Mouse (Mus musculus): ENCODE measurements around the gene Nr2f2. TPM values are rescaled to one million over a fixed set of nuclear protein-coding genes. Genes with fewer than 3 reads are reported as not detected.

Nr2f2 gene
- polyA plus RNA-seq (2014; fragmentation: Nextera tagmentation; extraction: Ambion mirVana): 88.5 and 95.9 TPM in 2 replicates

- Histone ChIP-seq H3K36me3 (ENCODE audit: control insufficient read depth, insufficient read depth, low read length) (no peaks in the 10 kb centered on the region), H3K27ac (ENCODE audit: low read depth, low read length) (peak within 1 kb of the TSS; percentile 86), H3K9me3 (ENCODE audit: control insufficient read depth, low read length) (no peaks in the 10 kb centered on the region), H3K27me3 (ENCODE audit: control insufficient read depth, insufficient read depth, low read length) (peaks cover 18% of the 10 kb centered on the region), H3K9ac (ENCODE audit: low read length) (peak within 1 kb of the TSS; percentile 74), H3K4me3 (ENCODE audit: low read depth, low read length) (peak within 1 kb of the TSS; percentile 56), H3K4me2 (ENCODE audit: low read depth) (peak within 1 kb of the TSS; percentile 56), H3K4me1 (ENCODE audit: control insufficient read depth, insufficient read depth, low read length) (peaks cover 20% of the 10 kb centered on the region)
- no peak for ATAC-seq (ENCODE audit: insufficient read depth, low FRiP score, low TSS enrichment)
- WGBS: under 1% methylated on average over 16 of the region's 16 CpGs
- peak; percentile 28 for DNase-seq (ENCODE audit: low spot score)
Observed at GRCm38 (mm10) chr7:70365941-70366807, at the start of gene Nr2f2. Gene Nr2f2 (minus strand): TSS chr7:70366735.

- Histone ChIP-seq H3K27me3 (ENCODE audit: control insufficient read depth, insufficient read depth, low read length) (no peaks in the 10 kb centered on the region), H3K4me2 (ENCODE audit: low read depth) (no peak overlapping the region), H3K9ac (ENCODE audit: low read length) (no peak overlapping the region), H3K4me3 (ENCODE audit: low read depth, low read length) (no peak overlapping the region), H3K36me3 (ENCODE audit: control insufficient read depth, insufficient read depth, low read length) (no peaks in the 10 kb centered on the region), H3K4me1 (ENCODE audit: control insufficient read depth, insufficient read depth, low read length) (no peaks in the 10 kb centered on the region), H3K27ac (ENCODE audit: low read depth, low read length) (no peak overlapping the region), H3K9me3 (ENCODE audit: control insufficient read depth, low read length) (no peaks in the 10 kb centered on the region)
- ATAC-seq (ENCODE audit: insufficient read depth, low FRiP score, low TSS enrichment): no peak
- WGBS: 95% methylated on average over 4 of the region's 4 CpGs
- no peak for DNase-seq (ENCODE audit: low spot score)
Observed at GRCm38 (mm10) chr7:70414461-70414860, 47.9 kb upstream of the Nr2f2 start.

- 86% methylated on average over 4 of the region's 4 CpGs for WGBS
- no peak overlapping the region for H3K9ac ChIP-seq (ENCODE audit: low read length)
- no peak overlapping the region for H3K4me3 ChIP-seq (ENCODE audit: low read depth, low read length)
- no peak overlapping the region for H3K27ac ChIP-seq (ENCODE audit: low read depth, low read length)
- DNase-seq (ENCODE audit: low spot score) (no peak), ATAC-seq (ENCODE audit: insufficient read depth, low FRiP score, low TSS enrichment) (no peak)
- no peaks in the 10 kb centered on the region for H3K36me3 ChIP-seq (ENCODE audit: control insufficient read depth, insufficient read depth, low read length)
- no peaks in the 10 kb centered on the region for H3K9me3 ChIP-seq (ENCODE audit: control insufficient read depth, low read length)
- H3K27me3 ChIP-seq (ENCODE audit: control insufficient read depth, insufficient read depth, low read length): no peaks in the 10 kb centered on the region
- H3K4me1 ChIP-seq (ENCODE audit: control insufficient read depth, insufficient read depth, low read length): no peaks in the 10 kb centered on the region
- no peak overlapping the region for H3K4me2 ChIP-seq (ENCODE audit: low read depth)
Observed at GRCm38 (mm10) chr7:70413646-70414045, 47.1 kb upstream of the Nr2f2 start.

- H3K4me3 ChIP-seq (ENCODE audit: low read depth, low read length): no peak overlapping the region
- WGBS: 97% methylated on average over 7 of the region's 7 CpGs
- H3K4me2 ChIP-seq (ENCODE audit: low read depth): no peak overlapping the region
- ATAC-seq (ENCODE audit: insufficient read depth, low FRiP score, low TSS enrichment) (no peak), DNase-seq (ENCODE audit: low spot score) (no peak)
- H3K27me3 ChIP-seq (ENCODE audit: control insufficient read depth, insufficient read depth, low read length): no peaks in the 10 kb centered on the region
- H3K9ac ChIP-seq (ENCODE audit: low read length): no peak overlapping the region
- no peaks in the 10 kb centered on the region for H3K4me1 ChIP-seq (ENCODE audit: control insufficient read depth, insufficient read depth, low read length)
- H3K27ac ChIP-seq (ENCODE audit: low read depth, low read length): no peak overlapping the region
- no peaks in the 10 kb centered on the region for H3K9me3 ChIP-seq (ENCODE audit: control insufficient read depth, low read length)
- H3K36me3 ChIP-seq (ENCODE audit: control insufficient read depth, insufficient read depth, low read length): no peaks in the 10 kb centered on the region
Observed at GRCm38 (mm10) chr7:70412900-70413299, 46.4 kb upstream of the Nr2f2 start.

- no peak overlapping the region for H3K27ac ChIP-seq (ENCODE audit: low read depth, low read length)
- 83% methylated on average over 3 of the region's 3 CpGs for WGBS
- no peaks in the 10 kb centered on the region for H3K9me3 ChIP-seq (ENCODE audit: control insufficient read depth, low read length)
- no peak overlapping the region for H3K4me3 ChIP-seq (ENCODE audit: low read depth, low read length)
- DNase-seq (ENCODE audit: low spot score) (no peak), ATAC-seq (ENCODE audit: insufficient read depth, low FRiP score, low TSS enrichment) (no peak)
- H3K27me3 ChIP-seq (ENCODE audit: control insufficient read depth, insufficient read depth, low read length): no peaks in the 10 kb centered on the region
- H3K4me1 ChIP-seq (ENCODE audit: control insufficient read depth, insufficient read depth, low read length): no peaks in the 10 kb centered on the region
- no peak overlapping the region for H3K4me2 ChIP-seq (ENCODE audit: low read depth)
- no peak overlapping the region for H3K9ac ChIP-seq (ENCODE audit: low read length)
- H3K36me3 ChIP-seq (ENCODE audit: control insufficient read depth, insufficient read depth, low read length): no peaks in the 10 kb centered on the region
Observed at GRCm38 (mm10) chr7:70410350-70410749, 43.8 kb upstream of the Nr2f2 start.

GRCm38 (mm10) chr7:70409890-70410289 lies 43.4 kb upstream of the Nr2f2 start:
- Histone ChIP-seq H3K4me3 (ENCODE audit: low read depth, low read length) (no peak overlapping the region), H3K4me1 (ENCODE audit: control insufficient read depth, insufficient read depth, low read length) (no peaks in the 10 kb centered on the region), H3K36me3 (ENCODE audit: control insufficient read depth, insufficient read depth, low read length) (no peaks in the 10 kb centered on the region), H3K9ac (ENCODE audit: low read length) (no peak overlapping the region), H3K27ac (ENCODE audit: low read depth, low read length) (no peak overlapping the region), H3K27me3 (ENCODE audit: control insufficient read depth, insufficient read depth, low read length) (no peaks in the 10 kb centered on the region), H3K9me3 (ENCODE audit: control insufficient read depth, low read length) (no peaks in the 10 kb centered on the region), H3K4me2 (ENCODE audit: low read depth) (no peak overlapping the region)
- 86% methylated on average over 11 of the region's 11 CpGs for WGBS
- ATAC-seq (ENCODE audit: insufficient read depth, low FRiP score, low TSS enrichment) (no peak), DNase-seq (ENCODE audit: low spot score) (no peak)

- no peaks in the 10 kb centered on the region for H3K27me3 ChIP-seq (ENCODE audit: control insufficient read depth, insufficient read depth, low read length)
- no peak overlapping the region for H3K9ac ChIP-seq (ENCODE audit: low read length)
- no peak overlapping the region for H3K27ac ChIP-seq (ENCODE audit: low read depth, low read length)
- H3K36me3 ChIP-seq (ENCODE audit: control insufficient read depth, insufficient read depth, low read length): no peaks in the 10 kb centered on the region
- no peaks in the 10 kb centered on the region for H3K9me3 ChIP-seq (ENCODE audit: control insufficient read depth, low read length)
- ATAC-seq (ENCODE audit: insufficient read depth, low FRiP score, low TSS enrichment) (no peak), DNase-seq (ENCODE audit: low spot score) (no peak)
- H3K4me3 ChIP-seq (ENCODE audit: low read depth, low read length): no peak overlapping the region
- no peaks in the 10 kb centered on the region for H3K4me1 ChIP-seq (ENCODE audit: control insufficient read depth, insufficient read depth, low read length)
- WGBS: 80% methylated on average over 3 of the region's 3 CpGs
- no peak overlapping the region for H3K4me2 ChIP-seq (ENCODE audit: low read depth)
Observed at GRCm38 (mm10) chr7:70408814-70409213, 42.3 kb upstream of the Nr2f2 start.

- Histone ChIP-seq H3K4me2 (ENCODE audit: low read depth) (no peak overlapping the region), H3K4me3 (ENCODE audit: low read depth, low read length) (no peak overlapping the region), H3K27ac (ENCODE audit: low read depth, low read length) (no peak overlapping the region), H3K36me3 (ENCODE audit: control insufficient read depth, insufficient read depth, low read length) (no peaks in the 10 kb centered on the region), H3K4me1 (ENCODE audit: control insufficient read depth, insufficient read depth, low read length) (no peaks in the 10 kb centered on the region), H3K27me3 (ENCODE audit: control insufficient read depth, insufficient read depth, low read length) (no peaks in the 10 kb centered on the region), H3K9ac (ENCODE audit: low read length) (no peak overlapping the region), H3K9me3 (ENCODE audit: control insufficient read depth, low read length) (no peaks in the 10 kb centered on the region)
- DNase-seq (ENCODE audit: low spot score): no peak
- 86% methylated on average over 11 of the region's 11 CpGs for WGBS
- ATAC-seq (ENCODE audit: insufficient read depth, low FRiP score, low TSS enrichment): no peak
Observed at GRCm38 (mm10) chr7:70407123-70407522, 40.6 kb upstream of the Nr2f2 start.

GRCm38 (mm10) chr7:70406527-70406926 lies 40.0 kb upstream of the Nr2f2 start:
- WGBS: 92% methylated on average over 11 of the region's 11 CpGs
- no peak overlapping the region for H3K4me3 ChIP-seq (ENCODE audit: low read depth, low read length)
- DNase-seq (ENCODE audit: low spot score) (no peak), ATAC-seq (ENCODE audit: insufficient read depth, low FRiP score, low TSS enrichment) (no peak)
- no peak overlapping the region for H3K9ac ChIP-seq (ENCODE audit: low read length)
- H3K9me3 ChIP-seq (ENCODE audit: control insufficient read depth, low read length): no peaks in the 10 kb centered on the region
- no peak overlapping the region for H3K4me2 ChIP-seq (ENCODE audit: low read depth)
- H3K27me3 ChIP-seq (ENCODE audit: control insufficient read depth, insufficient read depth, low read length): no peaks in the 10 kb centered on the region
- no peaks in the 10 kb centered on the region for H3K4me1 ChIP-seq (ENCODE audit: control insufficient read depth, insufficient read depth, low read length)
- H3K36me3 ChIP-seq (ENCODE audit: control insufficient read depth, insufficient read depth, low read length): no peaks in the 10 kb centered on the region
- H3K27ac ChIP-seq (ENCODE audit: low read depth, low read length): no peak overlapping the region

All from neural tube, embryonic 11.5 days (tissue).